10 mouse cellular contexts compared by ENCODE assay signal in genomic region chr3:107159418-107159817, GRCm38 (mm10). TPM values are rescaled to one million over a fixed set of nuclear protein-coding genes. Genes with fewer than 3 reads are reported as not detected.
DNase-seq lines count a peak whose midpoint lies in the region; ATAC-seq and TF ChIP-seq lines count a peak whose summit lies in the region.
"Had no signal": no experiment of that assay in that cellular context is flagged by ENCODE, and none has a peak within 500 bp of the region (broad histone marks: within the 10 kb centered on the region; RNA-seq: fewer than 3 reads in every experiment).

No protein-coding gene starts in this region.

- TF ChIP-seq CTCF in gastrocnemius, adult 2 months (IDR thresholded peaks at IDR 0.05), result peak; percentile 33; the same call in 1 of the 2 replicates
- TF ChIP-seq CTCF in heart, postnatal 0 days (IDR thresholded peaks at IDR 0.05; ENCODE audit: low read depth), result 0 out of 2 replicates have a peak, but pooled peaks have one; percentile 7

- peaks cover 5% of the 10 kb centered on the region; the same call in 1 of the 2 replicates for H3K4me1 ChIP-seq in heart, postnatal 0 days (ENCODE audit: control insufficient read depth, insufficient read depth)
- peaks cover 3% of the 10 kb centered on the region; the same call in 1 of the 2 replicates for H3K4me1 ChIP-seq in neural tube, embryonic 14.5 days (ENCODE audit: control insufficient read depth, insufficient read depth, low read length)

- intact Hi-C loops in gastrocnemius, adult 2 months (cut with DNase I), result no loop called here
- intact Hi-C loops in gastrocnemius, postnatal 36 days (cut with DNase I), result no loop called here

- no peak overlapping the region for H3K4me2 ChIP-seq in heart, postnatal 0 days (ENCODE audit: low read depth, low read length)
- H3K4me2 ChIP-seq in neural tube, embryonic 14.5 days (ENCODE audit: low read depth, low read length), result peak overlapping the region; percentile 40

- no peaks in the 10 kb centered on the region for H3K9me3 ChIP-seq in heart, postnatal 0 days (replicated peaks; ENCODE audit: control insufficient read depth, low read length)
- H3K9me3 ChIP-seq in neural tube, embryonic 14.5 days (ENCODE audit: control insufficient read depth, low read length), result no peaks in the 10 kb centered on the region

- no peak for TF ChIP-seq EP300 in heart, postnatal 0 days (IDR thresholded peaks at IDR 0.05; ENCODE audit: low read depth)

- ATAC-seq in heart, postnatal 0 days (ENCODE audit: insufficient read depth, low read depth), result no peak
- peak; percentile 26; the same call in 1 of the 2 replicates for ATAC-seq in neural tube, embryonic 14.5 days (ENCODE audit: low read depth)

- H3K4me3 ChIP-seq in gastrocnemius, adult 2 months, result no peak overlapping the region
- H3K4me3 ChIP-seq in heart, postnatal 0 days (ENCODE audit: low read depth, low read length), result no peak overlapping the region
- H3K4me3 ChIP-seq in neural tube, embryonic 14.5 days (ENCODE audit: low read depth, low read length), result no peak overlapping the region; the same call in 1 of the 2 replicates
- H3K4me3 ChIP-seq: myocyte had no signal

- no peak for DNase-seq in gastrocnemius, adult 2 months
- DNase-seq in gastrocnemius, postnatal 36 days, result no peak
- peak; percentile 32 to 38 for DNase-seq in right cerebral cortex, adult 2 months (ENCODE audit: low spot score in 2 of 2)
- no peak for DNase-seq in right cerebral cortex, postnatal 25 days
- DNase-seq in heart, postnatal 0 days (ENCODE audit: low spot score), result no peak
- DNase-seq in adrenal gland, postnatal 25 days, result no peak
- DNase-seq in kidney, postnatal 36 days, result no peak

- H3K27me3 ChIP-seq in heart, postnatal 0 days (ENCODE audit: control insufficient read depth, insufficient read depth, low read length), result peaks cover 14% of the 10 kb centered on the region; the same call in 1 of the 2 replicates
- no peaks in the 10 kb centered on the region for H3K27me3 ChIP-seq in neural tube, embryonic 14.5 days (ENCODE audit: control insufficient read depth, insufficient read depth, low read length)

- H3K36me3 ChIP-seq in heart, postnatal 0 days (replicated peaks; ENCODE audit: control insufficient read depth, insufficient read depth, low read length), result no peaks in the 10 kb centered on the region
- H3K36me3 ChIP-seq in neural tube, embryonic 14.5 days (ENCODE audit: control insufficient read depth, insufficient read depth, low read length), result no peaks in the 10 kb centered on the region

- WGBS in heart, postnatal 0 days, result 65% methylated on average over 3 of the region's 3 CpGs
- 76% methylated on average over 3 of the region's 3 CpGs for WGBS in neural tube, embryonic 14.5 days

- H3K9ac ChIP-seq in heart, postnatal 0 days (replicated peaks; ENCODE audit: low read depth, low read length), result no peak overlapping the region
- H3K9ac ChIP-seq in neural tube, embryonic 14.5 days (replicated peaks; ENCODE audit: low read depth, low read length), result no peak overlapping the region

- H3K27ac ChIP-seq in gastrocnemius, adult 2 months, result peak overlapping the region; percentile 24; the same call in 1 of the 2 replicates
- no peak overlapping the region for H3K27ac ChIP-seq in heart, postnatal 0 days (ENCODE audit: low read depth)
- no peak overlapping the region for H3K27ac ChIP-seq in neural tube, embryonic 14.5 days (ENCODE audit: low read depth, low read length)

RNA-seq across cellular contexts. Expression of gene Kcna10, which starts 23.4 kb away (rescaled TPM):
- total RNA-seq in gastrocnemius, adult 2 months (2021), result under 1 TPM in 1 of 2 experiments, not detected in 1; 0.11 TPM
- not detected for total RNA-seq in gastrocnemius, postnatal 36 days (2021)
- not detected in 2 replicates for total RNA-seq in heart, postnatal 0 days (2014; rRNA removed; ENCODE audit: low replicate concordance)
- not detected in 2 replicates for polyA plus RNA-seq in heart, postnatal 0 days (2015; fragmentation: Nextera tagmentation; extraction: Ambion mirVana)
- not detected in 2 replicates for polyA plus RNA-seq in neural tube, embryonic 14.5 days (2014; fragmentation: Nextera tagmentation; extraction: Ambion mirVana)
- not detected in 2 replicates for total RNA-seq in adrenal gland, postnatal 25 days (2021)
- total RNA-seq: ES-E14 had no signal
- polyA plus RNA-seq: myocyte had no signal

RNA-seq across cellular contexts. Expression of gene Kcna2, which starts 58.5 kb away (rescaled TPM):
- total RNA-seq in gastrocnemius, adult 2 months (2021), result 1 to 10 TPM in 1 of 2 experiments, under 1 TPM in 1; 0.73 to 1.2 TPM
- total RNA-seq in gastrocnemius, postnatal 36 days (2021), result 1 to 10 TPM; 1.1 to 1.5 TPM
- total RNA-seq in heart, postnatal 0 days (2014; rRNA removed; ENCODE audit: low replicate concordance), result 0.99 and 1.2 TPM in 2 replicates
- polyA plus RNA-seq in heart, postnatal 0 days (2015; fragmentation: Nextera tagmentation; extraction: Ambion mirVana), result 0.01 and 0.07 TPM in 2 replicates
- polyA plus RNA-seq in neural tube, embryonic 14.5 days (2014; fragmentation: Nextera tagmentation; extraction: Ambion mirVana), result 2.0 and 3.2 TPM in 2 replicates
- 0.95 and 1.2 TPM in 2 replicates for total RNA-seq in adrenal gland, postnatal 25 days (2021)
- polyA plus RNA-seq: myocyte had no signal

Comparison
In these comparisons a context has a peak if more than half of its experiments do, and no peak if none do; other contexts are left out.
1. DNase-seq: peak in right cerebral cortex, adult 2 months (2 of 2); none in gastrocnemius, adult 2 months (single experiment), gastrocnemius, postnatal 36 days (0 of 2), right cerebral cortex, postnatal 25 days (single experiment), heart, postnatal 0 days (single experiment), adrenal gland, postnatal 25 days (single experiment) and kidney, postnatal 36 days (0 of 2).